Mouse (Mus musculus) CH12F3 (cell line): ENCODE measurements around the gene Rrp12.

Source experiments
- in situ Hi-C: fragments of 300-500 bp; cut with MboI; formaldehyde crosslinking; loops from 2 replicates; pipeline ENCODE4 v1.14.3; 2020; ENCODE audit warnings: low sequenced_read_pairs

The Rrp12 gene

DNA sequence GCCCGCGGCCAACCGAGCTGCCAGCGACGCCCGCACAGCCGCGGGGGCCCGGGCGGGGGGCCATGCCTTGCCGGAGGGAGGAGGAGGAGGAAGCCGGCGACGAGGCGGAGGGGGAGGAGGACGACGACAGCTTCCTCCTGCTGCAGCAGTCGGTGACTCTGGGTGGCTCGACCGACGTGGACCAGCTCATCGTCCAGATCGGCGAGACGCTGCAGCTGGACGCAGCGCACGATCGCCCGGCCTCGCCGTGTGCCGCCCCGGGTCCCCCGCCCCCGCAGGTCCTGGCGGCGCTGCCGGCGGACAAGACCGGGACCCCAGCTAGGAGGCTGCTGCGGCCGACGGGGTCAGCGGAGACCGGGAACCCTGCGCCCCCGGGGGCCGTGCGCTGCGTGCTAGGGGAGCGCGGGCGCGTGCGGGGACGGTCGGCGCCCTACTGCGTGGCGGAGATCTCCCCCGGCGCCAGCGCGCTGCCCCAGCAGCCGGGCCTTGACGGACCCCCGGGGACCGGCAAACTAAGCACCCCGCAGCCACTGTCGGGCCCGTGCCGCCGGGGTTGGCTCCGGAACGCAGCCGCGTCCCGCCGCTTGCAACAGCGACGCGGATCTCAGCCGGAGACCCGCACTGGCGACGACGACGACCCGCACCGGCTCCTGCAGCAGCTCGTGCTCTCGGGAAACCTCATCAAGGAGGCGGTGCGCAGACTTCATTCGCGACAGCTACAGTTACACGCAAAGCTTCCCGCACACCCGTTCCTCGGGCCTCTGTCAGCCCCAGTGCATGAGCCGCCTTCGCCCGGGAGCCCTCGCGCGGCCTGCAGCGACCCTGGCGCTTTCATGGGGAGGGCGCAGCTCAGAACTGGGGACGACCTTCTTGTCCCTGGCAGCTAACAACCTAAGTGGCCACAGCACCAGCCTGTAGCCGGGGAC is 65.6 kb downstream of the Rrp12 start:
- in situ Hi-C loops: no loop called here

DNA sequence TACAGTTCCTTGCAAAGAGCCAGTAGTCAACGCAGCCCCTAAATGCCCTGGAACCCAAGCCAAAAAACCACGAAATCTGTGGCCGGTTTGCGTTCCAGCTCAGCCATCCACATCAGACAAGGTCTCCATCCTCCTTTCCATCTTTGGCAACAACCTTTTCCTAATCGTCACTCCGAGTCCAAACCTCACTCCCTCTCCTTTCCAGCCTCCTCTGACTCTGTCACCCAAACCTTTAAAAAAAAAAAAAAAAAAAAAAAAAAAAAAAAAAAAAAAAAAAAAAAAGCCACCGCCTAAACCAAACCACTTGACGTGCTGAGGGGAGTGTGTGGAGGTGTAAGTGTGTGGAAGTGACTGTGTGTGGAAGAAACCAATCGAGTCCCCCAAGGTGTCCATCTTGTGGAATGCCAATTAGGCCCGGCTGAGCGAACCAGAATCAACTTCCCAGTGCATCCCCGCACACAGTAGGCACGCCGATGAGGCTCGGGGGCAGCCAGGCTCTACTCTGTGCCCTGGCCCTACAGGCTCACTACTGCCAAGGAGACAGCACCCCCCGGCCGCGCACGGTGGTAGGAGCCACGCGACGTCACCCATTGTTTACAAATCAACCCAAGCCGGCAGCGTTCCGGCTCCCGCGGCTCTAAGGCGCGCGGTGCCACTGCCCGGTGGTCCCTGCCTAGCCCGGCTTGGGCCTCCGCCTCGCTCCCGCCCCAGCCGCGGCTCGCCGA is 66.4 kb downstream of the Rrp12 start, which contains the start of gene Frat1:
Frat1 (plus strand) TSS at position 590 of the 725 bp plus-strand sequence.
- in situ Hi-C loops: no loop called here

DNA sequence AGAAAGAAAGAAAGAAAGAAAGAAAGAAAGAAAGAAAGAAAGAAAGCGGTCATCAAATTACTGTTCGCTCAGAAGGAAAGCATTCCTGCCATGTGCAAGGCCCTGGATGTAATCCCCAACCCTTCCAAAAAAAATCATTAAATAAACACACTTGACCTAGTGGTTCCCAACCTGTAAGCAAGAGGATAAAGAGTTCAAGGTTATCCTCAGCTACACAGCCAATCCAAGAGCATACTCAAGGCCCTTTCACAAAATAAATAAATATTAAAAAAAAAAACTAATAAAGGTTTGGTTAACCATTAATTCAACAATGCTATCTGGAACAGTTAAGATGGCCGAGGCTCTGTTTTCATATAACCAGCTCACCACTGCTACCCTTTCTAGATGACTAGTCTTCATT is 67.0 kb downstream of the Rrp12 start:
- in situ Hi-C loops: no loop called here

GRCm38 (mm10) chr19:41826529-41826928 is 69.4 kb downstream of the Rrp12 start:
- in situ Hi-C loops: no loop called here

GRCm38 (mm10) chr19:41824950-41825349 is 71.0 kb downstream of the Rrp12 start:
- in situ Hi-C loops: no loop called here

GRCm38 (mm10) chr19:41822589-41822988 is 73.4 kb downstream of the Rrp12 start:
- in situ Hi-C loops: no loop called here

DNA sequence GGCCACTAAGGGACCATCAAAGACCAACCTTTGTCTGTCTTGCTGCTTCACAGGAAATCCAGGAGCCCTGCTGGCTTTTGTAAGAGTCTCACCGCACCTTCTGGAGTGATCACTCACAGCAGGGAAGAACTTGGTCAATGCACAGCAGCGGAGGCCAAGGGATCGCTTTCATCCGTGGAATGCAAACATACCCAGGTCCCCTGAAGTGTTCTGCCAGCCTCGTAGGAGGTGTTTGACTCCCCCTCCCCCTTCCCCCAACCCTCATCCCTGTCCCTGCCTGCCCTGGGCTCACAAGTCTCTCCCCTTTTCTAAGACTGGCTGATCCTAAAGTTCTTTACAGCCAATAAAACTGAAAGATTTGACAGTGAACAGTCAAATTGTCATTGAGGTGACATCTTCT is 74.5 kb downstream of the Rrp12 start:
- in situ Hi-C loops: no loop called here

- in situ Hi-C loops: no loop called here
These were observed 77.2 kb downstream of the Rrp12 start for GRCm38 (mm10) chr19:41818749-41819148.

- in situ Hi-C loops: no loop called here
These were observed 78.6 kb downstream of the Rrp12 start for GRCm38 (mm10) chr19:41817325-41817724.

DNA sequence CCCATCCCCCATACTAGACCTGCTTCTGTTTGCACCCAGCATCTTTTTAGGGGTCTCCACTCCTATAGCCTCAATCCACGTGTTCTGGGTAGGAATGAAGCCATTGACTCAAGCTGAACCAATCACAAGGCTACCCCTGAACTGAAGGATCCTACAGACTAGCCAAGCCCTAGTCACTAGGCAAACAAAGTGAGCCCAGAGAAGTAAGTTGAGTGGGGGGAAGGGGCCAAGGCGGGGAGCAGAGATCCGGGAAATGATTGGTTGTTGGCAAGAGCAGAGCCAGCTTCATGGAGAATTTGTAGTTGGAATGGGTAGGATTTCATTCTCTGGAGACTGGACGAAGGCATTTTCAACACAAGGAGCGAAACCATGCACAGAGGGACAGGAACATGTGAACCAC is 79.1 kb downstream of the Rrp12 start:
- in situ Hi-C loops: no loop called here

GRCm38 (mm10) chr19:41816410-41816809 is 79.6 kb downstream of the Rrp12 start:
- in situ Hi-C loops: no loop called here

GRCm38 (mm10) chr19:41813374-41813773 is 82.6 kb downstream of the Rrp12 start:
- in situ Hi-C loops: no loop called here
